35 mouse cellular contexts compared by ENCODE assay signal in genomic region chr9:70046255-70046654, GRCm38 (mm10). TPM values are rescaled to one million over a fixed set of nuclear protein-coding genes. Genes with fewer than 3 reads are reported as not detected.
DNase-seq lines count a peak whose midpoint lies in the region; ATAC-seq and TF ChIP-seq lines count a peak whose summit lies in the region.
"Had no signal": no experiment of that assay in that cellular context is flagged by ENCODE, and none has a peak within 500 bp of the region (broad histone marks: within the 10 kb centered on the region; RNA-seq: fewer than 3 reads in every experiment).

No protein-coding gene starts in this region.

- H3K36me3 ChIP-seq in liver, embryonic 11.5 days (ENCODE audit: control insufficient read depth, insufficient read depth, low read length) = no peaks in the 10 kb centered on the region
- no peaks in the 10 kb centered on the region for H3K36me3 ChIP-seq in liver, embryonic 16.5 days (ENCODE audit: control insufficient read depth, insufficient read depth)
- H3K36me3 ChIP-seq in stomach, postnatal 0 days (ENCODE audit: control insufficient read depth, insufficient read depth, low read length) = no peaks in the 10 kb centered on the region
- H3K36me3 ChIP-seq: embryonic facial prominence, embryonic 13.5 days; hindbrain, embryonic 10.5 days; kidney, embryonic 15.5 days; limb, embryonic 12.5 days had no signal

- ATAC-seq in liver, embryonic 11.5 days (replicated peaks; ENCODE audit: low FRiP score) = peak; percentile 78
- peak; percentile 77 for ATAC-seq in liver, embryonic 16.5 days (ENCODE audit: low read depth)
- ATAC-seq in stomach, postnatal 0 days (ENCODE audit: low FRiP score, low TSS enrichment) = peak; percentile 39
- ATAC-seq: CD4-positive, CD25-positive, alpha-beta regulatory T cell, adult 4 months; forebrain, embryonic 16.5 days; hindbrain, embryonic 16.5 days had no signal

- WGBS in liver, embryonic 11.5 days = 37% methylated on average over 6 of the region's 6 CpGs
- WGBS in liver, embryonic 16.5 days (ENCODE audit: insufficient replicate concordance) = 22% methylated on average over 6 of the region's 6 CpGs
- 63% methylated on average over 6 of the region's 6 CpGs for WGBS in stomach, postnatal 0 days

- peak overlapping the region; percentile 27 for H3K4me2 ChIP-seq in liver, embryonic 11.5 days
- no peak overlapping the region; the same call in 1 of the 2 replicates for H3K4me2 ChIP-seq in liver, embryonic 16.5 days (ENCODE audit: low read depth, low read length)
- no peak overlapping the region for H3K4me2 ChIP-seq in stomach, postnatal 0 days (replicated peaks; ENCODE audit: low read depth)
- H3K4me2 ChIP-seq: embryonic facial prominence, embryonic 13.5 days; kidney, embryonic 15.5 days; limb, embryonic 12.5 days had no signal

- no peaks in the 10 kb centered on the region for H3K9me3 ChIP-seq in liver, embryonic 11.5 days (ENCODE audit: control insufficient read depth, low read length)
- H3K9me3 ChIP-seq in liver, embryonic 16.5 days (replicated peaks; ENCODE audit: control insufficient read depth, low read length) = no peaks in the 10 kb centered on the region
- no peaks in the 10 kb centered on the region for H3K9me3 ChIP-seq in stomach, postnatal 0 days (ENCODE audit: control insufficient read depth, low read length)
- H3K9me3 ChIP-seq: embryonic facial prominence, embryonic 13.5 days; hindbrain, embryonic 10.5 days; kidney, embryonic 15.5 days; limb, embryonic 12.5 days had no signal

- TF ChIP-seq CTCF in stomach, postnatal 0 days (IDR thresholded peaks at IDR 0.05; ENCODE audit: low read depth) = no peak

- H3K27me3 ChIP-seq in liver, embryonic 11.5 days (replicated peaks; ENCODE audit: control insufficient read depth, insufficient read depth, low read length) = no peaks in the 10 kb centered on the region
- no peaks in the 10 kb centered on the region; the same call in 1 of the 2 replicates for H3K27me3 ChIP-seq in liver, embryonic 16.5 days (ENCODE audit: control insufficient read depth, insufficient read depth, low read depth, low read length)
- no peaks in the 10 kb centered on the region for H3K27me3 ChIP-seq in stomach, postnatal 0 days (ENCODE audit: control insufficient read depth, insufficient read depth, low read length)
- H3K27me3 ChIP-seq: embryonic facial prominence, embryonic 13.5 days; kidney, embryonic 15.5 days; limb, embryonic 12.5 days had no signal

- peak; percentile 48 for DNase-seq in c-Kit-positive CD71-positive TER-119-positive erythroid progenitor cells, embryonic 14.5 days (ENCODE audit: low spot score)
- DNase-seq in liver, embryonic 11.5 days (ENCODE audit: low spot score) = no peak
- no peak for DNase-seq in stomach, postnatal 0 days (ENCODE audit: low spot score)
- DNase-seq in left cerebral cortex, adult 11 months (ENCODE audit: low spot score) = no peak
- no peak for DNase-seq in adrenal gland, adult 2 months
- DNase-seq in adrenal gland, postnatal 10 days = no peak
- DNase-seq: adrenal gland, postnatal 14 days; cerebellum, adult 11-12 months; cerebellum, adult 9-11 months; heart, adult 2 months; heart, postnatal 14 days; kidney, adult 18-20 months; kidney, postnatal 25 days; lung, adult 2 months; lung, postnatal 10 days; midbrain, embryonic 14.5 days; spleen, adult 18-20 months had no signal

- peaks cover 28% of the 10 kb centered on the region for H3K4me1 ChIP-seq in liver, embryonic 11.5 days (replicated peaks; ENCODE audit: control insufficient read depth, insufficient read depth, low read length)
- peaks cover 26% of the 10 kb centered on the region for H3K4me1 ChIP-seq in liver, embryonic 16.5 days (ENCODE audit: control insufficient read depth, low read depth, low read length)
- H3K4me1 ChIP-seq in stomach, postnatal 0 days (replicated peaks; ENCODE audit: control insufficient read depth, insufficient read depth) = peaks cover 4% of the 10 kb centered on the region; the same call in 1 of the 2 replicates

- H3K27ac ChIP-seq in liver, embryonic 11.5 days (ENCODE audit: low read depth, low read length) = no peak overlapping the region
- H3K27ac ChIP-seq in liver, embryonic 16.5 days (ENCODE audit: low read length) = no peak overlapping the region
- H3K27ac ChIP-seq in stomach, postnatal 0 days (replicated peaks) = peak overlapping the region; percentile 24; the same call in 1 of the 2 replicates
- H3K27ac ChIP-seq: embryonic facial prominence, embryonic 13.5 days; heart, adult 2 months; hindbrain, embryonic 10.5 days; kidney, embryonic 15.5 days; limb, embryonic 12.5 days; macrophage had no signal

- H3K9ac ChIP-seq in liver, embryonic 11.5 days (ENCODE audit: low read depth, low read length) = no peak overlapping the region
- H3K9ac ChIP-seq in liver, embryonic 16.5 days (ENCODE audit: low read depth, low read length) = no peak overlapping the region
- no peak overlapping the region for H3K9ac ChIP-seq in stomach, postnatal 0 days (ENCODE audit: low read length)
- H3K9ac ChIP-seq: embryonic facial prominence, embryonic 13.5 days; kidney, embryonic 15.5 days; limb, embryonic 12.5 days had no signal

- no peak for TF ChIP-seq EP300 in stomach, postnatal 0 days (optimal IDR thresholded peaks at IDR 0.05)

- H3K4me3 ChIP-seq in liver, embryonic 11.5 days (ENCODE audit: low read depth, low read length) = no peak overlapping the region
- no peak overlapping the region for H3K4me3 ChIP-seq in liver, embryonic 16.5 days (ENCODE audit: low read depth, low read length)
- H3K4me3 ChIP-seq in stomach, postnatal 0 days (ENCODE audit: low read depth, low read length) = no peak overlapping the region
- H3K4me3 ChIP-seq: embryonic facial prominence, embryonic 13.5 days; heart, adult 2 months; hindbrain, embryonic 10.5 days; kidney, embryonic 15.5 days; limb, embryonic 12.5 days had no signal

RNA-seq across cellular contexts. Expression of gene Gcnt3, which starts 8.4 kb away (rescaled TPM):
- not detected in 2 replicates for polyA plus RNA-seq in liver, embryonic 11.5 days (2014; fragmentation: Nextera tagmentation; extraction: Ambion mirVana)
- 0.07 TPM in 1 of 2 replicates, not detected in the other for polyA plus RNA-seq in liver, embryonic 16.5 days (2015; fragmentation: Nextera tagmentation; extraction: Ambion mirVana)
- polyA plus RNA-seq in stomach, postnatal 0 days (2015; fragmentation: Nextera tagmentation; extraction: Ambion mirVana) = 76.2 and 81.1 TPM in 2 replicates
- under 1 TPM in 1 of 2 experiments, not detected in 1; 0.07 TPM for total RNA-seq in adrenal gland, adult 2 months (2021)
- polyA plus RNA-seq in adrenal gland, adult 2 months (2012; rRNA removed) = not detected in 2 replicates
- not detected for total RNA-seq in adrenal gland, postnatal 10 days (2021)
- total RNA-seq: adrenal gland, postnatal 14 days; gastrocnemius, adult 8-10 months; gastrocnemius, postnatal 4 days; heart, adult 2 months; heart, postnatal 14 days; layer of hippocampus, adult 18-20 months; layer of hippocampus, postnatal 14 days; left cerebral cortex, postnatal 10 days; monocyte, adult 5-6 weeks had no signal
- polyA plus RNA-seq: CD4-positive, CD25-positive, alpha-beta regulatory T cell, adult 4 months; forebrain, embryonic 11.5 days; forebrain, embryonic 16.5 days; heart, adult 2 months; heart, embryonic 14.5 days; hindbrain, embryonic 10.5 days; hindbrain, embryonic 16.5 days; limb, embryonic 12.5 days; lung, adult 2 months; macrophage; midbrain, embryonic 14.5 days; neural tube, embryonic 14.5 days had no signal

RNA-seq across cellular contexts. Expression of gene Gtf2a2, which starts 33.9 kb away (rescaled TPM):
- polyA plus RNA-seq in liver, embryonic 11.5 days (2014; fragmentation: Nextera tagmentation; extraction: Ambion mirVana) = 225 and 249 TPM in 2 replicates
- 106 and 113 TPM in 2 replicates for polyA plus RNA-seq in liver, embryonic 16.5 days (2015; fragmentation: Nextera tagmentation; extraction: Ambion mirVana)
- 159 and 160 TPM in 2 replicates for polyA plus RNA-seq in stomach, postnatal 0 days (2015; fragmentation: Nextera tagmentation; extraction: Ambion mirVana)
- total RNA-seq in adrenal gland, adult 2 months (2021) = 10 to 100 TPM; 63.1 to 70.9 TPM
- 11.8 and 16.3 TPM in 2 replicates for polyA plus RNA-seq in adrenal gland, adult 2 months (2012; rRNA removed)
- total RNA-seq in adrenal gland, postnatal 10 days (2021) = 10 to 100 TPM; 75.6 to 78.4 TPM

RNA-seq across cellular contexts. Expression of gene Bnip2, which starts 57.0 kb away (rescaled TPM):
- polyA plus RNA-seq in liver, embryonic 11.5 days (2014; fragmentation: Nextera tagmentation; extraction: Ambion mirVana) = 95.3 and 95.6 TPM in 2 replicates
- 42.3 and 43.3 TPM in 2 replicates for polyA plus RNA-seq in liver, embryonic 16.5 days (2015; fragmentation: Nextera tagmentation; extraction: Ambion mirVana)
- polyA plus RNA-seq in stomach, postnatal 0 days (2015; fragmentation: Nextera tagmentation; extraction: Ambion mirVana) = 59.2 and 65.6 TPM in 2 replicates
- total RNA-seq in adrenal gland, adult 2 months (2021) = 100 to 1,000 TPM in 1 of 2 experiments, 10 to 100 TPM in 1; 91.1 to 109 TPM
- 17.1 and 20.0 TPM in 2 replicates for polyA plus RNA-seq in adrenal gland, adult 2 months (2012; rRNA removed)
- 100 to 1,000 TPM in 1 of 2 experiments, 10 to 100 TPM in 1; 96.8 to 108 TPM for total RNA-seq in adrenal gland, postnatal 10 days (2021)

Comparison
In these comparisons a context has a peak if more than half of its experiments do, and no peak if none do; other contexts are left out.
1. RNA of gene Gcnt3, which starts 8.4 kb away (polyA plus RNA-seq): 76.2 to 81.1 TPM in stomach, postnatal 0 days; 0.07 TPM in liver, embryonic 16.5 days, not detected in liver, embryonic 11.5 days and not detected in adrenal gland, adult 2 months; every median in the first group is over 10 times any median in the second.
2. Peak in every context shown above with its lines, with median percentiles within 50 percentile points of each other: ATAC-seq.